Mouse (Mus musculus) embryonic facial prominence, embryonic 12.5 days (tissue): ENCODE measurements around the gene Nrg4. TPM values are rescaled to one million over a fixed set of nuclear protein-coding genes. Genes with fewer than 3 reads are reported as not detected.

Experiments used
- ATAC-seq: fragments of 200-750 bp; cut with Nextera tagmentation; 2 replicates; pipeline ENCODE4 v1.8.0; 2017; ENCODE audit not compliant: insufficient number of reproducible peaks, insufficient read depth, low FRiP score, low TSS enrichment
- H3K27ac ChIP-seq: fragments of 300-500 bp; sonication (generic); 2 replicates; pipeline ENCODE4 v1.5.1; 2016; ENCODE audit warnings: mild to moderate bottlenecking
- H3K27me3 ChIP-seq: fragments of 300-500 bp; sonication (generic); 2 replicates; pipeline ENCODE4 v1.6.1; 2016; ENCODE audit warnings: mild to moderate bottlenecking, moderate library complexity
- H3K36me3 ChIP-seq: fragments of 300-500 bp; sonication (generic); 2 replicates; pipeline ENCODE4 v1.6.1; 2016; ENCODE audit warnings: mild to moderate bottlenecking
- H3K4me1 ChIP-seq: fragments of 300-500 bp; sonication (generic); 2 replicates; pipeline ENCODE4 v1.6.1; 2016
- H3K4me2 ChIP-seq: fragments of 300-500 bp; sonication (generic); replicated peaks from 2 replicates; pipeline ENCODE4 v1.6.1; 2016; ENCODE audit warnings: mild to moderate bottlenecking, moderate library complexity
- H3K4me3 ChIP-seq: fragments of 300-500 bp; sonication (generic); 2 replicates; pipeline ENCODE4 v1.5.1; 2016; ENCODE audit warnings: mild to moderate bottlenecking
- H3K9ac ChIP-seq: fragments of 300-500 bp; sonication (generic); 2 replicates; pipeline ENCODE4 v1.6.1; 2016; ENCODE audit warnings: mild to moderate bottlenecking, moderate library complexity
- H3K9me3 ChIP-seq: fragments of 300-500 bp; sonication (generic); 2 replicates; pipeline ENCODE4 v1.6.1; 2016; ENCODE audit warnings: mild to moderate bottlenecking, moderate library complexity
- WGBS: fragments of 180-500 bp; shearing (Covaris S2); methylation state at CpG from one replicate; pipeline ENCODE4 v1.1.7; 2016; 5-methylcytosine and 5-hydroxymethylcytosine counted together
- polyA plus RNA-seq: library from polyadenylated mRNA; unstranded; fragments of >200 nt; fragmentation: Nextera tagmentation; extraction: Ambion mirVana; gene quantifications from 2 replicates; pipeline ENCODE4 v1.2.1, GENCODE M21; 2016

Nrg4 gene
- polyA plus RNA-seq, 1 experiment from 2014 or later: 2.1 TPM

DNA sequence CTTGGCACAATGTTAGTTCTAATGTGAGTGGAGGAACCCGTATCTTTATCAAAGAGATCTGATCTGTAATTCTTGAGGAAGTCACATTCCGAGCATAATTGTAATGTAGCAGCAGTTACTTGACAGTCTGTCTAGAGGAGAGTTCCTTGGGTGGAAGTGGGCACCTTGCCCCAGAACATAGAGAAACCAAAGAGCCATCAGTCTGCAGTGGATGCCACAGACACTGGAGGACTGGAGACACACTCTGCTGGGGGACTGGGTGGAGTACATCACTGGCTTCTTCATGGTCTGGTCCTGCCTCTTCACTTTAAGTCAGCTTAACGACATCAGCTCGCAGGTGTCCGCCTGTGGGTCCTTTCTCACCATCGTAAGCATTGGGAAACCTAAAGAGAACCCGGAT lies 17.5 kb upstream of the Nrg4 start:
- H3K9me3 ChIP-seq: no peaks in the 10 kb centered on the region

GRCm38 (mm10) chr9:55332949-55333348 lies 6.3 kb upstream of the Nrg4 start:
- Histone ChIP-seq H3K4me3 (no peak overlapping the region), H3K9ac (no peak overlapping the region), H3K36me3 (no peaks in the 10 kb centered on the region), H3K4me1 (peaks cover 17% of the 10 kb centered on the region), H3K27me3 (peaks cover 21% of the 10 kb centered on the region), H3K4me2 (no peak overlapping the region; the same call in 1 of the 2 replicates), H3K9me3 (peaks cover 4% of the 10 kb centered on the region; the same call in 1 of the 2 replicates), H3K27ac (no peak overlapping the region)
- WGBS: 30% methylated on average over 7 of the region's 7 CpGs
- no peak for ATAC-seq

More for the DNA sequence above, 17.5 kb upstream of the Nrg4 start:
- Histone ChIP-seq H3K4me3 (no peak overlapping the region), H3K4me2 (no peak overlapping the region), H3K27me3 (no peaks in the 10 kb centered on the region), H3K27ac (no peak overlapping the region), H3K36me3 (no peaks in the 10 kb centered on the region), H3K4me1 (no peaks in the 10 kb centered on the region), H3K9ac (no peak overlapping the region)
- ATAC-seq: no peak
- WGBS: 78% methylated on average over 7 of the region's 7 CpGs

GRCm38 (mm10) chr9:55332476-55332875 lies 5.8 kb upstream of the Nrg4 start:
- no peak overlapping the region for H3K4me2 ChIP-seq
- peaks cover 2% of the 10 kb centered on the region; the same call in 1 of the 2 replicates for H3K9me3 ChIP-seq
- no peak overlapping the region for H3K9ac ChIP-seq
- peaks cover 17% of the 10 kb centered on the region for H3K4me1 ChIP-seq
- H3K27ac ChIP-seq: no peak overlapping the region
- ATAC-seq: no peak
- no peak overlapping the region for H3K4me3 ChIP-seq
- no peaks in the 10 kb centered on the region for H3K36me3 ChIP-seq
- peaks cover 24% of the 10 kb centered on the region for H3K27me3 ChIP-seq
- WGBS: 18% methylated on average over 5 of the region's 5 CpGs

- H3K36me3 ChIP-seq: no peaks in the 10 kb centered on the region
- H3K4me1 ChIP-seq: peaks cover 17% of the 10 kb centered on the region
- WGBS: 77% methylated on average over 6 of the region's 6 CpGs
- no peak for ATAC-seq
- H3K9me3 ChIP-seq: no peaks in the 10 kb centered on the region
- H3K9ac ChIP-seq: no peak overlapping the region
- H3K27ac ChIP-seq: no peak overlapping the region
- no peak overlapping the region for H3K4me3 ChIP-seq
- H3K27me3 ChIP-seq: peaks cover 35% of the 10 kb centered on the region
- no peak overlapping the region for H3K4me2 ChIP-seq
Observed at GRCm38 (mm10) chr9:55329401-55329800, 2.8 kb upstream of the Nrg4 start.

GRCm38 (mm10) chr9:55328151-55328918 lies 1.7 kb upstream of the Nrg4 start:
- no peak for ATAC-seq
- Histone ChIP-seq H3K27me3 (peaks cover 40% of the 10 kb centered on the region), H3K4me1 (peaks cover 17% of the 10 kb centered on the region), H3K9me3 (no peaks in the 10 kb centered on the region), H3K9ac (no peak overlapping the region), H3K4me3 (no peak overlapping the region), H3K27ac (no peak overlapping the region), H3K4me2 (no peak overlapping the region), H3K36me3 (no peaks in the 10 kb centered on the region)
- 21% methylated on average over 14 of the region's 14 CpGs for WGBS

GRCm38 (mm10) chr9:55327234-55327615 lies 581 bp upstream of the Nrg4 start:
- H3K4me3 ChIP-seq: peak overlapping the region; percentile 75
- under 1% methylated on average over 13 of the region's 13 CpGs for WGBS
- H3K4me2 ChIP-seq: peak overlapping the region; percentile 90
- peaks cover 40% of the 10 kb centered on the region for H3K27me3 ChIP-seq
- H3K9me3 ChIP-seq: no peaks in the 10 kb centered on the region
- H3K36me3 ChIP-seq: no peaks in the 10 kb centered on the region
- ATAC-seq: no peak; the same call in 1 of the 2 replicates
- H3K4me1 ChIP-seq: peaks cover 9% of the 10 kb centered on the region; the same call in 1 of the 2 replicates
- no peak overlapping the region for H3K27ac ChIP-seq
- peak overlapping the region; percentile 72; the same call in 1 of the 2 replicates for H3K9ac ChIP-seq

GRCm38 (mm10) chr9:55325564-55326514 lies 805 bp downstream of the Nrg4 start:
- H3K4me1 ChIP-seq: no peaks in the 10 kb centered on the region
- H3K27me3 ChIP-seq: peaks cover 40% of the 10 kb centered on the region
- no peak for ATAC-seq
- 13% methylated on average over 18 of the region's 18 CpGs for WGBS
- no peak overlapping the region for H3K27ac ChIP-seq
- H3K9ac ChIP-seq: peak overlapping the region; percentile 72
- H3K9me3 ChIP-seq: no peaks in the 10 kb centered on the region
- no peaks in the 10 kb centered on the region for H3K36me3 ChIP-seq
- peak overlapping the region; percentile 90 for H3K4me2 ChIP-seq
- H3K4me3 ChIP-seq: peak overlapping the region; percentile 75

DNA sequence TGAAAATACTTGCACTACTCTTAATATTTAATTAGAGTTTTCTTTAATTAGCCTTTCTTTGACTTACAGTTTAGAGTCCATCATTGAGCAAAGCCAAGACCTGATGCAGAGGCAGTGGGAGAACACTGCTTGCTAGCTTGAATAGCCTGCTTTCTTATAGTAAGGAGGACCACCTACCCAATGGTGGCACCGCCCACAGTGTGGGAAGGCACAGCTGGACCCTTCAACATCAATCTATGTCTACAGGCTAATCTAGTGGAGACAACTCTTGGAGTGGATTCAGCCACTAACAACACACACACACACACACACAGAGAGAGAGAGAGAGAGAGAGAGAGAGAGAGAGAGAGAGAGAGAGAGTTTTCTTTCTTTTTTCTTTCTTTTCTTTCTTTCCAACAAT lies 1.6 kb downstream of the Nrg4 start:
- no peaks in the 10 kb centered on the region for H3K9me3 ChIP-seq
- no peak overlapping the region for H3K9ac ChIP-seq
- no peak overlapping the region for H3K4me3 ChIP-seq
- no peaks in the 10 kb centered on the region for H3K4me1 ChIP-seq
- H3K4me2 ChIP-seq: no peak overlapping the region
- WGBS: 13% methylated on average over 1 of the region's 1 CpGs
- no peak overlapping the region for H3K27ac ChIP-seq
- no peaks in the 10 kb centered on the region for H3K36me3 ChIP-seq
- peaks cover 37% of the 10 kb centered on the region for H3K27me3 ChIP-seq
- ATAC-seq: no peak

- Histone ChIP-seq H3K27me3 (peaks cover 35% of the 10 kb centered on the region), H3K9ac (no peak overlapping the region), H3K36me3 (no peaks in the 10 kb centered on the region), H3K4me2 (no peak overlapping the region), H3K27ac (no peak overlapping the region), H3K4me1 (no peaks in the 10 kb centered on the region), H3K9me3 (no peaks in the 10 kb centered on the region), H3K4me3 (no peak overlapping the region)
- WGBS: 53% methylated on average over 10 of the region's 10 CpGs
- ATAC-seq: no peak
Observed at GRCm38 (mm10) chr9:55324516-55324915, 2.1 kb downstream of the Nrg4 start.

- no peak overlapping the region for H3K4me2 ChIP-seq
- no peaks in the 10 kb centered on the region for H3K36me3 ChIP-seq
- peaks cover 31% of the 10 kb centered on the region for H3K27me3 ChIP-seq
- no peak for ATAC-seq
- WGBS: 50% methylated on average over 8 of the region's 8 CpGs
- no peak overlapping the region for H3K9ac ChIP-seq
- no peaks in the 10 kb centered on the region for H3K9me3 ChIP-seq
- no peak overlapping the region for H3K4me3 ChIP-seq
- no peak overlapping the region for H3K27ac ChIP-seq
- no peaks in the 10 kb centered on the region for H3K4me1 ChIP-seq
Observed at GRCm38 (mm10) chr9:55324085-55324484, 2.6 kb downstream of the Nrg4 start.

DNA sequence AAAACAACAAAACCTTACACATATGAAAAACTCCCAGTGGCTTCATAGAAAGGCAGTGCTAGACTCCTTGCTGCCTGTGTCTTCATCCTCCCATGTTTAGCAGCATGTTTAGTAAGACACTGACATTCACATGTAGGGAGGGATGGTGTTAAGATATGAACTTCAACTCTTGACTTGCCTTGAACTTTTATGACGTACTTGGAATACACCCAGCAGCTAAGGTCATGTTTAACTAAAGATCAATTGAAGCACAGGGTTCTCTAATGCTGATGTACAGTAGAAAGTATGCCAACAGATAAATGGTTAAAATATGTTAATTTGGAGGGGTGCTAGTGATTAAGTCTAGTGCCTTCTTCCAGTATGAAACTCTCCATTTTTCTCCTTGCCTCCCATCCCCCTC lies 4.0 kb downstream of the Nrg4 start:
- no peak overlapping the region for H3K4me3 ChIP-seq
- no peaks in the 10 kb centered on the region for H3K36me3 ChIP-seq
- no peak for ATAC-seq
- H3K27me3 ChIP-seq: peaks cover 18% of the 10 kb centered on the region; the same call in 1 of the 2 replicates
- 79% methylated on average over 1 of the region's 1 CpGs for WGBS
- H3K4me2 ChIP-seq: no peak overlapping the region
- H3K9me3 ChIP-seq: no peaks in the 10 kb centered on the region
- no peak overlapping the region for H3K9ac ChIP-seq
- no peaks in the 10 kb centered on the region for H3K4me1 ChIP-seq
- no peak overlapping the region for H3K27ac ChIP-seq
